Mouse (Mus musculus): ENCODE measurements at regions not wholly inside any gene's neighbourhood (a gene's known extent, or its start where the extent isn't known, plus 50 kb on each side); places are given as distances from the start of the nearest gene placed in this dataset.

DNA sequence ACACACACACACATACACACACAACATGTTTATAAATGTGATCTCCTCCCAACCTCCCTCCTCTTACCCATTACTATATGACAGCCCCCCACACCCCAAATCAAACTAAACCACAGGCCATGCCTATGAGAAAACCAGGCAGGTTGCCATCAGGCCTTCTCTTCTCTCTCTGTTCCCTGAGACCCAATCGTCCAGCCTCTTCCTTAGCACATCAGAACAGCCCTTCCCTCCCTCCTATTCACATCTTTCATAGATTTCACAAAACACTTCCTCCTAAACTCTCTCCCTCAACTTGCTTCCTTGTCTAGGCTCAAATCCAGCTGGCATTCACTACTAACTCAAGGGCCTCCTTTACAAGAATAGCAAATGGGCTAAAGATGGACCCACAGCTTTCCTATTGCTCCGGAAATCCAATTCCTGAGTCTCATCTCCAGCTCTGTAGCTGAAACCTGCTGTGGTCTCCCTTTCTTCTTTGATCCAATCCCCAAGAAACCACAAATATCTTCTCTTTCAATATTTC is 178.7 kb upstream of the Impad1 start:
- Histone ChIP-seq H3K36me3 (ENCODE audit: control insufficient read depth, insufficient read depth, low read length) (no peaks in the 10 kb centered on the region), H3K79me2 (replicated peaks; ENCODE audit: control insufficient read depth, insufficient read depth, low read length) (no peaks in the 10 kb centered on the region), H3K4me3 (no peak overlapping the region), H3K9ac (ENCODE audit: low read depth, low read length) (no peak overlapping the region), H3K27ac (no peak overlapping the region), H3K4me1 (ENCODE audit: control insufficient read depth, insufficient read depth, low read length) (no peaks in the 10 kb centered on the region), H3K27me3 (ENCODE audit: control insufficient read depth, insufficient read depth, low read length) (no peaks in the 10 kb centered on the region)
- DNase-seq: no peak
- intact Hi-C loops (cut with DNase I): no loop called here
- no peak for TF ChIP-seq CTCF (IDR thresholded peaks at IDR 0.05)
- TF ChIP-seq EP300 (IDR thresholded peaks at IDR 0.05; ENCODE audit: insufficient read depth, low read depth, low read length): no peak
- no peak for TF ChIP-seq POLR2A (IDR thresholded peaks at IDR 0.05; ENCODE audit: insufficient read depth, low read depth, low read length)
- 37% methylated on average over 2 of the region's 2 CpGs for WGBS

DNA sequence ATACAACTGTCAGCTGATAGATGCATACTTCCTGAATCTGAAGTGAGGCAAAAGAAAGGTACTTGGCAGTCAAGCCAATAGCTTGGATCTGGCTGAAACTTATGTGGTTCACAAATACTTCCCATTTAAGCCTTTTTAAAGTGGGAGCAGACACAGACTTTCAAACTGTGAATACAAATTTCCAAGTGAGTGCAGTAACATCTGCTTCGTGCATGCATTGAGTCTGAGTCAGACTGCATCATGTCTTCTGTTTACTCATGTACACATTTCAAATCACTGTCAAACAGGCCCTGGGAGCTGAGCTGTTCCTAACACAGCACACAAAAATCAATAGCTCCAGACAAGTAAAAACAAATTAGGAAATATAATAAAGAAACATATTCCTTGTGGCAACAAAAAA is 155.8 kb upstream of the Impad1 start:
- intact Hi-C loops (cut with DNase I): no loop called here
- H3K27me3 ChIP-seq (ENCODE audit: control insufficient read depth, insufficient read depth, low read length): no peaks in the 10 kb centered on the region
- no peak overlapping the region for H3K9ac ChIP-seq (ENCODE audit: low read depth, low read length)
- no peak for TF ChIP-seq EP300 (IDR thresholded peaks at IDR 0.05; ENCODE audit: insufficient read depth, low read depth, low read length)
- TF ChIP-seq CTCF (IDR thresholded peaks at IDR 0.05): no peak
- no peak for TF ChIP-seq POLR2A (IDR thresholded peaks at IDR 0.05; ENCODE audit: insufficient read depth, low read depth, low read length)
- no peaks in the 10 kb centered on the region for H3K36me3 ChIP-seq (ENCODE audit: control insufficient read depth, insufficient read depth, low read length)
- no peak overlapping the region for H3K27ac ChIP-seq
- no peaks in the 10 kb centered on the region for H3K79me2 ChIP-seq (replicated peaks; ENCODE audit: control insufficient read depth, insufficient read depth, low read length)
- H3K4me1 ChIP-seq (ENCODE audit: control insufficient read depth, insufficient read depth, low read length): no peaks in the 10 kb centered on the region
- no peak for DNase-seq
- WGBS: 75% methylated on average over 1 of the region's 1 CpGs
- H3K4me3 ChIP-seq: no peak overlapping the region

DNA sequence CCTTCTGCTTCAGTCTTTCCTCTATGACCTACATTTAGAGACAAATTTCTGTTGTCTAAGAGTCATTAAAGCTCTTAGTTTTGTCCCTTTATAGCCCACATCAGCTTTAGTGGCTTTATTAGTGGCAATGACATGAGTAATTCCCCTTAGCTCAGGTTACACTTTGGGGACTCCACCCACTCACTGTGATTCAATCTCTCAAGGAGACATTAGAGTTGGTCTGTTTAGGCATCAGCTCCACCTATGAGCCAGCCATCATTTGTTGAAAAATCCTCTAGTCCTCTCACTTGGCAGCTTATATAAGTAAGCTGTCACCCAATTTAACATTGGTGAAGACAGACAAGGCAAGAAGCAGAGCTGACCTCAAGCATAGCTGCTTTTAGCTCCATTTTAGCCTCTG is 151.3 kb upstream of the Impad1 start:
- DNase-seq: no peak
- H3K27me3 ChIP-seq (ENCODE audit: control insufficient read depth, insufficient read depth, low read length): no peaks in the 10 kb centered on the region
- H3K4me1 ChIP-seq (ENCODE audit: control insufficient read depth, insufficient read depth, low read length): no peaks in the 10 kb centered on the region
- H3K9ac ChIP-seq (ENCODE audit: low read depth, low read length): no peak overlapping the region
- TF ChIP-seq EP300 (IDR thresholded peaks at IDR 0.05; ENCODE audit: insufficient read depth, low read depth, low read length) (no peak), CTCF (IDR thresholded peaks at IDR 0.05) (no peak), POLR2A (IDR thresholded peaks at IDR 0.05; ENCODE audit: insufficient read depth, low read depth, low read length) (no peak)
- H3K4me3 ChIP-seq: no peak overlapping the region
- H3K36me3 ChIP-seq (ENCODE audit: control insufficient read depth, insufficient read depth, low read length): no peaks in the 10 kb centered on the region
- H3K27ac ChIP-seq: no peak overlapping the region
- intact Hi-C loops (cut with DNase I): no loop called here
- no peaks in the 10 kb centered on the region for H3K79me2 ChIP-seq (replicated peaks; ENCODE audit: control insufficient read depth, insufficient read depth, low read length)

DNA sequence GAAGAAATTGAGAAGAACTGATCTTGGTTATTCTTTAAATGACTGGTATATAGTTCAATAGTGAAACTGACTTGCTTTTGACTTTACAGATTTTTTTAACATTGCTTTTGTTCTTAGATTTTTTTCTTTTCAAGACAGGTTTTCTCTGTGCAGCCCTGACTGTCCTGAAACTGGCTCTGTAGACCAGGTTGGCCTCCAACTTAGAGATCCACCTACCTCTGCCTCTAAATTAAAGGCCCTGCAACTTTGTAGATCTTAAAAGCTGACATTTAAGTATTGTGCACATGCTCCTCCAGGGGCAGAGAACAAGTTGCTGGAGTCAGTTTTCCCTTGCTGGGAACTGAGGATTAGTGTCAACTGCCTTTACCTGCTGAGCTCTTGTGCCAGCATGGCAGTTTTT is 132.6 kb upstream of the Impad1 start:
- no peak for DNase-seq
- no peak for TF ChIP-seq CTCF (IDR thresholded peaks at IDR 0.05)
- no peak for TF ChIP-seq EP300 (IDR thresholded peaks at IDR 0.05; ENCODE audit: insufficient read depth, low read depth, low read length)
- TF ChIP-seq POLR2A (IDR thresholded peaks at IDR 0.05; ENCODE audit: insufficient read depth, low read depth, low read length): no peak
- intact Hi-C loops (cut with DNase I): no loop called here
- no peak overlapping the region for H3K4me3 ChIP-seq
- H3K9ac ChIP-seq (ENCODE audit: low read depth, low read length): no peak overlapping the region
- H3K36me3 ChIP-seq (ENCODE audit: control insufficient read depth, insufficient read depth, low read length): no peaks in the 10 kb centered on the region
- H3K4me1 ChIP-seq (ENCODE audit: control insufficient read depth, insufficient read depth, low read length): no peaks in the 10 kb centered on the region
- H3K79me2 ChIP-seq (replicated peaks; ENCODE audit: control insufficient read depth, insufficient read depth, low read length): no peaks in the 10 kb centered on the region
- no peak overlapping the region for H3K27ac ChIP-seq
- no peaks in the 10 kb centered on the region for H3K27me3 ChIP-seq (ENCODE audit: control insufficient read depth, insufficient read depth, low read length)

DNA sequence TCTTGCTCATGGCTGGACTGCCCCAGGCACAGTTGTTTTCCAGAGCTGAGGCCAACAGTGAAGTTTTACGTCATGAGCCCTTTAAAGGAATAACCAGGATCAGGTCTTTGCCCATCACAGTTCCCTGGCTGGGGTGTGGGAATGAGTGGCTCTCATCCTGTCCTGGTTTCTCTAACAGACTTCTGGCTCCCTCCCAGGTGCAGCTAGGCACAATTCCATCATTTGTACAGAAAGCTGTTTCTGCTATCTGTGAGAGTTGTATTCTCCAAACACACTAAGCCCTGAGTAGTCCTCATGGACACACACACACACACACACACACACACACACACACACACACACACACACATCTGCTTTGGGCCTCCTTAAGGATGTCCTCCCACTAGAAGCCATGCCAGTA is 127.1 kb upstream of the Impad1 start:
- Histone ChIP-seq H3K27me3 (ENCODE audit: control insufficient read depth, insufficient read depth, low read length) (no peaks in the 10 kb centered on the region), H3K79me2 (replicated peaks; ENCODE audit: control insufficient read depth, insufficient read depth, low read length) (no peaks in the 10 kb centered on the region), H3K36me3 (ENCODE audit: control insufficient read depth, insufficient read depth, low read length) (no peaks in the 10 kb centered on the region), H3K9ac (ENCODE audit: low read depth, low read length) (no peak overlapping the region), H3K4me3 (no peak overlapping the region), H3K4me1 (ENCODE audit: control insufficient read depth, insufficient read depth, low read length) (no peaks in the 10 kb centered on the region), H3K27ac (no peak overlapping the region)
- intact Hi-C loops (cut with DNase I): no loop called here
- no peak for DNase-seq
- 83% methylated on average over 1 of the region's 1 CpGs for WGBS
- no peak for TF ChIP-seq POLR2A (IDR thresholded peaks at IDR 0.05; ENCODE audit: insufficient read depth, low read depth, low read length)
- no peak for TF ChIP-seq CTCF (IDR thresholded peaks at IDR 0.05)
- TF ChIP-seq EP300 (IDR thresholded peaks at IDR 0.05; ENCODE audit: insufficient read depth, low read depth, low read length): no peak

DNA sequence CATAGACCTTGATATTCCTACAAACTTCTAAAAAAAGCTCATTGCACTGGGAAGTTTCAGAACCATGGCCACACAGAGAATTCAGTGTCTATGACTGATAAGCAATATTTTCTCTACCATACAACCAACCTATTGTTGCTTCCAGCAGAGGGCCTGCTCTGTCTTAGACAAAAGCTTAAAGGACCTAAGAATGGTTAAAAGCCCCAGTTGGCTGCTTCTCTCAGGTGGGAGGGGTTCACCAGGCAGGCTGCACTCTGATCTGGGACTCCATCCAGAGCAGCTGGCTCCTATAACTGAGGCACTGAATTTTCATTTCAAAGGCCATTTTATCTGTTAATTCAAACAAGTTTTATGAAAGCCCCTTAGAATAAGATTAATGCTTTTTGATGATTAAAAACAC is 82.1 kb upstream of the Impad1 start:
- no peaks in the 10 kb centered on the region for H3K4me1 ChIP-seq (ENCODE audit: control insufficient read depth, insufficient read depth, low read length)
- H3K27me3 ChIP-seq (ENCODE audit: control insufficient read depth, insufficient read depth, low read length): no peaks in the 10 kb centered on the region
- H3K79me2 ChIP-seq (replicated peaks; ENCODE audit: control insufficient read depth, insufficient read depth, low read length): no peaks in the 10 kb centered on the region
- TF ChIP-seq EP300 (IDR thresholded peaks at IDR 0.05; ENCODE audit: insufficient read depth, low read depth, low read length): no peak
- TF ChIP-seq POLR2A (IDR thresholded peaks at IDR 0.05; ENCODE audit: insufficient read depth, low read depth, low read length): no peak
- H3K36me3 ChIP-seq (ENCODE audit: control insufficient read depth, insufficient read depth, low read length): no peaks in the 10 kb centered on the region
- H3K27ac ChIP-seq: no peak overlapping the region
- H3K4me3 ChIP-seq: no peak overlapping the region
- intact Hi-C loops (cut with DNase I): no loop called here
- no peak overlapping the region for H3K9ac ChIP-seq (ENCODE audit: low read depth, low read length)
- DNase-seq: no peak

All from heart, adult 2 months (tissue).